Mouse (Mus musculus) heart, postnatal 14 days (tissue): ENCODE data around the gene Dnajc1. TPM values are rescaled to one million over a fixed set of nuclear protein-coding genes. Genes with fewer than 3 reads are reported as not detected.

Experiments used
- DNase-seq, 2 experiments: peaks; one replicate each; pipeline ENCODE4 v3.0.0; 2021 to 2022
- intact Hi-C: fragments of 180-260 bp; cut with DNase I; formaldehyde crosslinking; loops from one replicate; pipeline ENCODE4 v1.15.1; 2025
- long read RNA-seq, 2 experiments: library from polyadenylated mRNA; stranded (forward); transcript quantifications; one replicate each; pipeline ENCODE4 v2.0.0; 2021
- total RNA-seq, 2 experiments: library from RNA; stranded (reverse); gene quantifications; 2 replicates each; pipeline ENCODE4 v1.2.3; 2021

Gene Dnajc1
- total RNA-seq = 10 to 100 TPM; 15.4 to 15.9 TPM
- long read RNA-seq, experiment 1, full-length matches to known transcripts = 7 of 9 reads
- long read RNA-seq, experiment 1, partial matches to known transcripts = 0 of 9 reads
- long read RNA-seq, experiment 1, other reads (novel, unspliced or antisense) = 2 of 9 reads
- long read RNA-seq, experiment 2, full-length matches to known transcripts = 13 of 16 reads
- long read RNA-seq, experiment 2, partial matches to known transcripts = 0 of 16 reads
- long read RNA-seq, experiment 2, other reads (novel, unspliced or antisense) = 3 of 16 reads

DNA sequence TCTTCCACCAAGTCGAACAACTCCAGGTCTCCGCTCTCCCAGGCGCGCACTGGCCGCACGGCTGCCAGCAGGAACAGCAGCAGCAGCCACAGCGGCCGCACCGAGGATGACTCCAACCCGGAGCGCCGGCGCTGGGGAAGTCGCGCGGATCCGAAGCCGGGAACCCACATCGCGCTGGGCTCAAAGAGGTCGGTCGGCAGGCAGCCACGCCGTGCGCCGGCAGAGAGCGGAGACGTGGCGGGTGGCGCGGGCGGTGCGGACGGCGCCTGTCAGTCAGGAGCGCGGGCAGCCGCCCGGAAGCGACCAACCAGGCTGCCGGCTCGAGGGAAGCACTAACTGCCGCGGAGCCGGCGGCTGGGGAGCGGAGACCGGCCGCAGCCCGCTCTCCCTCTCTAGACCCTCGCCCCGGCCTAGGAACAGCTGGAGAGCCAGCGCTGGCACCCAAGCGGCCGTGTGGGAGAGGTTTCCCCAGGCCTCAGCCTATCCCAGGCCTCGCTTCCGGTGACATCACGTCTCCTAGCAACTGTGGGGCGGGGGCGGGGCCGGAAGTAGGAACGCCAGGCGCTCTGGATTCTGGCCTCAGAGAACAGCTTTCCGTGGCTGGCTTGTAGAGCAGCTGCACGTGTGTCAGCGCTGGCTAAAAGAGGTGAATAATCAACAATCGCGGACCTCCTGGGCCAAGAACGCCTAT is at the start of gene Dnajc1:
Gene Dnajc1 (minus strand): TSS at position 500 of the 691 bp plus-strand sequence.
- intact Hi-C loops = loop anchor here (5.0 to 10.0 kb wide), 6 partner anchors 192 to 885 kb away; partner anchors contain the start of genes Commd3 and Spag6
- peak; percentile 89 to 90 for DNase-seq

DNA sequence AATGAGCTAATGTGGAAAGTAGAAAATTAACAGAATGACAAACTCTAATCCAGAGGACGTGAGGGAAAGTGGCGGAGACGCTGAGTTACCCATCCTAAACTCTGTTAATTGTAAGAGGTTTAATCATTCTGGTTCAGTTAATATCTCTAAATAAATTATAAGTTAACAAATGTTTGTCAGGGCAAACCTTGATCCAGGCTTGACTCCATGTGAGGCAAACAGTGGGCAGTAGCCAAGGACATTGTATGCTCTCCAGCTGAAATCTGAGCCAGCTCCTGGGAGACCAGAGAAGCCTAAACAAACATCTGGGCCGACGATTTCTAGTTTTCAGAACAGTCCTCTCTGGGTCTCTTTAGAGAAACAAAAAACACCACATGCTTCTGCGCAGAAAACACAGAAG is 49.2 kb upstream of the Dnajc1 start:
- intact Hi-C loops = no loop called here
- peak; percentile 8 to 25 for DNase-seq

DNA sequence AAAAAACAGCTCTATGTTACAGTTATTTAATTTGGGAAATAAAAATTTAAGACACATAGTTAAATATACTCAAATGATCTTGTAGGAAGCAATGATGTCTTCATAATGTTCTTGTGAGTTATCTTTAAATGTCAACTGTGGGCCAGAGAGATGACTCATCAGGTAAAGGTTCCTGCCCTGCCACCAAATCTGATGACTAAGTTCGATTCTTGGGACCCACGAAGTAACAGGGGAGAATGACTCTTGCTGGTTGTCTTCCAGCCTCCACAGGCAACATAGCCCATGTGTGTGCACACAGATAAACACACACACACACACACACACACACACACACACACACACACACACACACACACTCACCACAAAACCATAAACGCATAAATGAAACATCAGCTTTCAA is 22.6 kb upstream of the Dnajc1 start:
- intact Hi-C loops = no loop called here
- no peak for DNase-seq

DNA sequence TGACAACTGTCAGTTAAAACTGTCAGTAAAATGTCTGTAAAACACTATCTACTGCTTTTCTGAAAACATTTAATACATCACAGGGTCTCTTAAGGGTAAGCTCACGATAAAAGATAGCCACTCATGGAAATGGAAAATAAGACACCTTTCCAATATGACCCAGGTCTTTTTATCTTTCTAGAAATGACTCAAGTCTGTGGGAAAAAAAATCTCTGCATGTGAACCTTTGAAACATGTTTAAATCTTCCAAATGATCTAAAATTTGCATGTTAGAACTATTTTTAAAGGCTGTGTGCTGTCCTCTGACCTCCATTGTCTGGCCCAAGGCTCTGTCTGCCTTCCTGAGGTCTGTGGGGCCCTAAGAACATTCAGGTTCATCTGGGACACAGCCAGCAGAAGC is 11.0 kb upstream of the Dnajc1 start:
- intact Hi-C loops = no loop called here
- DNase-seq = no peak

DNA sequence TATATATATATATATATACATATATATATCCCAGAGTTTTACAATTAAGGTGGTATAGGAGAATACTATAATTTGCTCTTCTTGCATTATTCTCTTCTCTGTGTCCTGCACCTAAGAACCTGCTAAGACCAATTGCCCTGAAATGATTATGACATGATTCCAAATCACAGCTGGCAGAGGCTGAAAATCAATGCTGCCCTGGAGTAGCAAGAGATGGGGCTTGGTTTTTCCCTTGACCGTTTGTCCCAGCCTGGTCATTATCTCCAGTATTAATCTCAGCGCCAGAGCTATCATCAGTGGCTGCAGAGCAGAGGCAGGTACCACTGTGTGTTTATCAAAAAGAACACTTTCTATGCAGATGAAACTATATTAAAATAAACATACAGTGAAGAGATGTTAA is 9.1 kb upstream of the Dnajc1 start:
- intact Hi-C loops = no loop called here
- no peak for DNase-seq

DNA sequence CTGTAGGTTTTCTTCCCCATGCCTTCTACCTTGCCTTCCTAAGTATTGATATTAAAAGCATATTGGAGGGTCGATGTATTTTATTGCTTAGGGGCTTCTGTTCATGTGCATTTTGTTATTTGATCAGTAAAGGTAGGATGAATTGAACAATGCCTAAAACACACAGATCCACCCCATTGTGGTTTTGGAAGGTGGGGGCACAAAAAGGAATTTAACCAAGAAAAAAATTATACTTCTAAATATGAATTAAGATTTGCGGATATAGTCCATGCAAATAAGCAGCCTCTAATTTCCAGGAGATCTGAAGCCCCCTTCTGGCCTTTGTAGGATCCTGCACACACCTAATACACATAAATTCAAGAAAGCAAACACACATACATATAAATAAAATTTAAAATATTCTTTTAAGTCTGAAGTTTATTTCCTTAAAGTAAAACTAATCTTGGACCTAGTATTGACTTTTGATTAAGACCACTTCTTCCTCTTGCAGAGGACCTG is 441 bp upstream of the Dnajc1 start:
- no peak for DNase-seq
- intact Hi-C loops = loop anchor here (5.0 to 10.0 kb wide), 6 partner anchors 192 to 884 kb away; partner anchors contain the start of genes Commd3 and Spag6

DNA sequence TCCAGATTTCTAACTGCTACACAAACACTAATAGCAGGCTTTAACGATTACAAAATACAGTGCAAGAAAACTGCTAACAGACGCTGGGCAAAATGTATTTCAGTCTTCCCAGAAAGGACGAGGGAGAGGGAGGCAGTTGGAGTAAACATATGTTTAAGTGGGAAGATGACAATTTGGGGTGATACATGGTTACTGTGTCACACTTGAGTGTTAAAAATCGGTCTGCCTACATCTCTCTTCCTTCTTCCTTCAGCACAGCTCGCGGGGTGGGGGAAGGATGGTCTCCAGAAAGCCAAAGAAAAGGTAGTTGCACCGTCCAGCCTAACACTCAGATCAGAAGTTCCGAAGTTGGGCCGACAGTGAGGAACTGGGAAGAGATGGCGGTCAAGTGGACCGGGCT is 769 bp downstream of the Dnajc1 start:
- intact Hi-C loops = loop anchor here (5.0 to 10.0 kb wide), 6 partner anchors 193 to 885 kb away; partner anchors contain the start of genes Commd3 and Spag6
- DNase-seq = no peak

DNA sequence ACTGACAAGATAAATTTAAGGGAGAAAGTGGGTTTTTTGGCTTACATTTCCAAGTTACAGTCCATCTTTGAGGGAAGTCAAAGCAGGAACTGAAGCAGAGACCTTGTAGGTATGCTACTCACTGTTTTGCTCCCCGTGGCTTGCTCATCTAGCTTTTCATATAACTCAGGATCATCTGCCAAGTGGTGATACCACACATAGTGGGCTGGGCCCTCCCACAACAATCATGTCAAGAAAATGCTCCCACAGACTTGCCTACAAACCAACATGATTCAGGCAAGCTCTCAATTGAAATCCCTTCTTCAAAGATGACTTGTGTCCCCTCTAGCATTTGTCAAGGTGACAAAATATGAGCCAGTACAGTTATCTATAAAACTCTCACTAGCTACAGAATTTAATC is 3.0 kb downstream of the Dnajc1 start:
- no peak for DNase-seq
- intact Hi-C loops = loop anchor here (5.0 to 10.0 kb wide), 7 partner anchors 195 to 955 kb away; partner anchors contain the start of genes Commd3 and Spag6

DNA sequence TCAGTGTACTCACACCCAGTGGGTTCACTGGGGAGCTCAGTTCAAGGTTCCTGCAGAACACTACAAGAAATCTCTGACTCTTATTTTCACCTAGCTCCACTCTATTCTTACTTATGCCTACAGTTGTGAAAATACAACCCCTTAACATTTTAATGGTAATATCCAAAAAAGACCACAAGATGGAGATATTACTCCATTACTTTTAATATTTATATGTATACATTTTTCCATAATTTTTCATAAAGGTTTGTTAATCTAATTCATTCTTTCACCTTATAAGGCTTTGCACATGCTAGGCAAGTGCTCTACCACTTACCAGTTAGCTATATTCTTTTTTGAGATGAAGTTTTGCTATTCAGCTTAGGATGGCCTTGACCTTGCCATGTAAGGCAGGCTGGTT is 11.0 kb downstream of the Dnajc1 start:
- intact Hi-C loops = loop anchor here (10.0 kb wide), 1 partner anchor 963 kb away; no protein-coding TSS in a partner anchor
- DNase-seq = no peak

DNA sequence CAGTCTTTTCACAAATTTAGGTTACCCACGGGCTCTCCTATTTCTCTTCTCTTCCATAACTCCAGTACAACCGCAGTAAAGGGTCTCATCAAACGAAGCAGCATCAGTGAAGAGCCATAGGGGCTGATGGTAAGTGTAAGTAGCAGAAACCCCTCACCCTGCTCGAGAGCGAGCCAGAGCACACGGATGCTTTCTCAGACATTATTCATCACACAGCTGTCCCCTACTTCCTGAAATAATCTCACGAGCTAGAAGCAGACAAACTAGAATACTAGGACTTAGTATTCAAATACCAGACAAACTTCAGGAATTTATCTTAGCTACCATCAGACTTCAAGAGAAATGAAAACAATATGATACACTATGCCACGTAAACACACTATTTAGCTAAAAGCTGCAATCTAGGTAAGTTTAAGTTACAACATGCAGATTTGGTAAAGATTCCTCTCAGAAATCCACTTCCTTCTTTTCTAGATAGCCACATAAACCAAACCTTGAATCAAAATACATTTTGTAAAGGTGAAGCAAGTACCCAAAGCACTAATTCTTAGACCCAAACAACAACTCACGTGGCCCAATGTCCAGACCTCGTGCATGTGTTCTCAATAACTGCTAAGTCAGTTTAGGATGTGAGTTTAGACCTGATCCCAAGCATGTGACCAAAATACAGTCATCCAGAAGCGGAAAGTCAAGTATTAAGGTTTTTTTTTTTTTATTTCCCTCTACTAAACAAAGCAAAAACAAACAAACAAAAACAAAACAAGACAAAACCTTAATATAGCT is 20.0 kb downstream of the Dnajc1 start:
- intact Hi-C loops = no loop called here
- no peak for DNase-seq

DNA sequence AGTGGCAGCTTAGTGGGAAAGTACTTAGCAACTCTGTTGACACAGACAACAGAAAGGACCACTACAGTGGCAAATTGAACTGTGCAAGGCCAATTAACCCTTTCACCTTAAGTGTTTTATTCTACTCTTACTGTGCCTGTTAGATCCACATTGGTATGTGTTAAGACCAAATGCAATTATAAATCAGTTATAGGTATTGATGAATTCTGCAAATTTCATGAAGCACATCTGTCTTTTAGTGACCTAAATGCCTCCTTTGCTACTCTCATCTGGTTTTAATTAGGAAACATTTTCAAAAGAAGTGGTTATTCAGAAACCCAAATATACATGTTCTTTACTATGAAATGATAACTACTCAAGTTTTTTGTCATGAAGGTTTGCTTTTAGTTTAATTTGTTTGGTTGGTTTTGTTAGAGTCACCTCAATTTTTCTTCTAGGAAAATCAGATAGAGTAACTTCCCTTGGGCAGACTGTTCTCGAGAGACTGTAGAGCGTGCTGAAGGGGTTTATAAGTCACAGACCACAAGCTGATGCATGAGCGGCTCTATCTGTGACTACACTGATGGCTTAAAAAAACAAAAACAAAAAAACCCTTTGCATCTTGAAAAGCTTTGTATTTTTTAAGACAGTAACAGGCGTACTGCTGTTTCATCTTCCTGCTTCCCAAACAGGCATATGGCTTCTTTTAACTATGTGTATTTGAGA is 21.7 kb downstream of the Dnajc1 start:
- DNase-seq = no peak
- intact Hi-C loops = no loop called here

DNA sequence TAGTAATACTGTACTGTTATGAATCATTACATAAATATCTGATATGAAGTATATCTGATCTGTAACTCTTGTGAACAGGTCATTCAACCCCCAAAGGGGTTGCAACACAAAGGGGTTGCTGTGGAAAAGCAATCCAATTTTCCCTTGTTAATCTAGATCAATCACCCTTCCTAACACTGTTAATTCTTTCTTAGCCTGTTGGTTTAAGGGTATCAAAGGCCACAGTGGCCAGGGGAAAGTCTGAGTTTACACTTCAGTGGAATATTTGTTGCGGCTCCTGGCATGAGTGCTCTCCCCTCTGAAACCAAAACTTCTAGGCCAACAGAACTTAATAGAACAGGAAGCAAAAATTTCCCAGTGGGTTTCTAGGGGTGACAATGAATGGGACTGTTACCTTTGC is 28.2 kb downstream of the Dnajc1 start:
- no peak for DNase-seq
- intact Hi-C loops = no loop called here

DNA sequence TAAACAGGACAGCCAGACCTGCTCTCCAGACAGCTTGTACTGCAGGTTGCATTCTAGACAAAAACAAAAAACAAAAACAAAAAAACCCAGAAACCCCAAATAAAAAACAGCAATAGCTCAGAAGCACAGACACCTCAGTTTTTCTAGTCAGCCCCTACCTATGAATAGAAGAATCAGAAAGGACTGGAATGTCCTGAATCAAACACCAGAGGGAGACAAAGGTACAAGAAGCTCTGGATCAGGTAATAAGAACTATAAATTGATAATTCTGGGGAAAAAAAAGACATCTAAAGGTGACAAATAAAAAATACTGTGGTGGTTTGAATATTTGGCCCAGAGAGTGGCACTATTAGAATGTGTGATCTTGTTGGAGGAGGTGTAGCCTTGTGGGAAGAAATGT is 37.3 kb downstream of the Dnajc1 start:
- intact Hi-C loops = no loop called here
- DNase-seq = no peak

DNA sequence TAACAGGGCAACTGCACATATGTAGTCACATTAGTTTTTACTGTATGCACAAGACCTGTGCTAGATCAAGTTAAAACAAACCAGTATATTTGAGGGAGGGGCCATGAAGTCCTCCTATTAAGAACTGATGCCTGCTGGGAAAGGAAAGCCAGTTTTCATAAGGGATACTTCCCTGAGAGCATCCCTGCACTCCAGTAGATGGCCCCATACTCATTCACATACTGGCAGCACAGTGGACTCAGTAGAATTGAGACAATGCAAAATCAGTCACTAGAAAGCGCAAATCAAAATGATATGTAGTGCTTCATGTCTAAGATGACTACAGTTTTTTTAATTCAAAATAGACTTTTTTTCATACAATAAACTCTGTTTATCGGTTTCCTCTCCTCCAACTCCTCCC is 40.0 kb downstream of the Dnajc1 start:
- intact Hi-C loops = no loop called here
- DNase-seq = no peak

DNA sequence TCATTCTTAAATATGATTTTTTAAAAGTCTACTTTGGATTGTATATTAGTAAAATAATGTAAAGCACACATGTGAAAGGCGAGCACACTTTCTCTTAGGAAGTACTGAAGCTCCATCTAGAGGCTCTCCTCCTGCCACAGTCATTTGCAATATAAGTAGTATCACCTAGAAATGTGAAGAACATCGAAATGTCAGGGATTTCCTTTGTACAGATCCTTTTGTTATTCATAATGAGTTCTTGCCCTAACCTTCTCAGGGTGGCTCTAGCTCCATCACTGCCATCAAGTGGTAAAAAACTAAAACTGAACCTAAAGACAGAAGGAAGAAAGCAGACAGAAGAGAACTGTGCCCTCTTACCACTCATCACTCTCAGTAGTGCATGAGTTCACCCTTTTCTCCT is 49.2 kb downstream of the Dnajc1 start:
- no peak for DNase-seq
- intact Hi-C loops = loop anchor here (5.0 to 10.0 kb wide), 4 partner anchors 129 to 489 kb away; partner anchors contain the start of gene Skida1

DNA sequence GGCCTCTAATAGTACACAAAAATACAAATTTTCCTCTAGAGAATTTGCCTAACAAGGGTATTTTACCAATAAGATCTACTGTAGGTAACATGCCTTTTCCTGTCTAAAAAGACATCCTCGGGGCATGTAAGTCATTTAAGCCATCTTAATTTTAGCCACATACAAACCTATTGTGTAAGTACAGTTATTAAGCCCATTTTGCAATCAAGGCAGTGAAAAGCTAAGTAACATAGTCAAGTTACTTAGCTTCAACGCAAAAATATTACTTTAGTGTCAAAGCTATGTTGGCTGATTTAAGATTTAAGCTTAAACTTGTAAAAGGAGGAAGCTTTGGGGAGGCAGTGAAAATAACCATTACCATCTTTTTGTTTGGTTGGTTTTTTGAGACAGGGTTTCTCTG is 74.0 kb downstream of the Dnajc1 start:
- intact Hi-C loops = no loop called here

DNA sequence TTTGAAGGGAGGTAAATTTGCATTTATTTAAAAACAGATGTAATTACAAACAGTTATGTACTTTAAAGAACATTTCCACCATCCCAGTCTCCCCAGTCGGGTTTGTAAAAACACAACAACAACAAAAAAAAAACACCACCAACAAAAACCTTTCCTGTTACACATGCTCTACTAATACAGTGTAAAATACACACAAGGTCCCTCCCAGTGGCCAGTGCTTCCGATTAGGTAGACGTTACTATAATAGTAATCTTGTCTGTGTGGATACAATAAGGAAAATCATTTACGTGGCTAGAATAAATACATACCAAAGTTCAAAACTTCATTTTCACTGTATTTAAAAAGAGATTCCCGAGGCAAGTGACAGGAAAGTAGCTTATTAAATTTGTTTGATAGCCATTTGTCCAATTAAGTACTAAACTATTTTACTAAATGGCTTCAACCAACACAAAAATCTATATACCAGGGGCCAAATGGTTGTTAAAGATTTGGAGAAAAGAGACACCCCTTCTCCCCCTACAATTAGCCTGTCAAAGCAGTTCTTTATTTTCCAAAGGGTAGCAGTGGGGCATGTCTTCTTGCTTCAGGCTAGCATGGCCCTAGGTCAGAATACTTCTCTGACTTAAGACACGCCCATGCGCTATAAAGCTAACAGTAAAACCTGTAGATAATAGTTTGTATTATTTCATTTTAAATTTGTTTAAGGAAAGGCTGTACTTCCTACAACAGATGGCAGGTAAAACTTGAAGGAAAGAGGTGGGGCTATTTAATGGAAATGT is 74.9 kb downstream of the Dnajc1 start:
- no peak for DNase-seq
- intact Hi-C loops = no loop called here

More for the DNA sequence above, 74.0 kb downstream of the Dnajc1 start:
- DNase-seq = no peak

DNA sequence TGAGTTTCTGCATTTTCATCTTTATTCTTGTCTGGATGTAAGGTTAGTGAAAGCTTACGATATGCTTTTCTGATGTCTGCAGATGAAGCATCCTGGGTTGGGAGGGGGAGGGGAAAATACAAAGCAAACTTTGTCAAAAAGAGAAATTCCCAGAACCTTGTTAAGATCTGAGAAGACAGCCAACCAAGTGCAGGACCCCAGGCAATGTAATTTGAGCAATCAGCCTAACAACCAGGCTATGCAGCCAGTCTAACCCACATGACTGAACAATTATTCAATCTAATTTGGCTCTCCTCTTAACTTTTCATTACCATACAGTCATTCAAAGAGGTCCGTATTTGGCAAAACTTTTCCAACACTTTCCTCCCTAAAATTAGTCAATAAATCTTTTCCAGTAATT is 75.7 kb downstream of the Dnajc1 start:
- DNase-seq = no peak
- intact Hi-C loops = no loop called here
